Mouse (Mus musculus): Measurements from ENCODE around the gene Gnaq.

DNA sequence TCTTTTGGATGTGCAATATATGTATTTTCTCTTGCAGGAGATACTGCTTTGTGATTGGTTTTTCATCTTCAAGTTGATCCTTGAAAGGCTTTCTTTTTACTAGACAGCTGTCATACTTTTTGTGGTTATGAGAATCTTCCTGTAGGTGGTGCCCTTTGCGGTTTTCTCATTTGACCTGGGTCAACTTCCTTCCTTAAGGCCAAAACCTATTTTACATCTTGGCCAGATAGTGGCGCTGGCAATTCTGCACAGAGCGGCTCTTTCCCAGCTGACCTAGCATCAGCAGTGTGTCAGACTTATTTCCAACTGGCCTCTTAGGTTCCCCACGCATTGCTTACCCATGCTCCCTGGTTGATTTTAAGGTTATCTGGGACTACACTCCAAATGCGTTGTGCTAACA, 3.9 kb upstream of the Gnaq start:
- peak; percentile 58 for TF ChIP-seq CTCF (IDR thresholded peaks at IDR 0.05; ENCODE audit: low read depth)
- no peak for TF ChIP-seq EP300 (IDR thresholded peaks at IDR 0.05; ENCODE audit: low read depth)
